8 mouse cellular contexts compared by ENCODE assay signal in genomic region chr9:22157516-22158265, GRCm38 (mm10). TPM values are rescaled to one million over a fixed set of nuclear protein-coding genes. Genes with fewer than 3 reads are reported as not detected.
DNase-seq lines count a peak whose midpoint lies in the region; ATAC-seq and TF ChIP-seq lines count a peak whose summit lies in the region.

No protein-coding gene starts in this region.

- H3K4me2 ChIP-seq in limb, embryonic 15.5 days, result peak overlapping the region; percentile 72
- H3K4me2 ChIP-seq in stomach, embryonic 16.5 days (ENCODE audit: low read depth, low read length), result peak overlapping the region; percentile 81

- no peaks in the 10 kb centered on the region for H3K27me3 ChIP-seq in limb, embryonic 15.5 days
- H3K27me3 ChIP-seq in stomach, embryonic 16.5 days (ENCODE audit: control insufficient read depth, insufficient read depth, low read length), result 0 out of 2 replicates have a peak, but pooled peaks cover 3% of the 10 kb centered on the region

- no peak overlapping the region for H3K27ac ChIP-seq in embryonic fibroblast, embryonic 13.5 days (ENCODE audit: insufficient read depth, low read length)
- no peak overlapping the region for H3K27ac ChIP-seq in limb, embryonic 15.5 days
- H3K27ac ChIP-seq in stomach, embryonic 16.5 days (ENCODE audit: low read length), result no peak overlapping the region

- 66% methylated on average over 34 of the region's 34 CpGs for WGBS in limb, embryonic 15.5 days
- 64% methylated on average over 34 of the region's 34 CpGs for whole genome bisulfite sequencing in stomach, embryonic 16.5 days

- no peaks in the 10 kb centered on the region; the same call in 1 of the 2 replicates for H3K36me3 ChIP-seq in limb, embryonic 15.5 days
- H3K36me3 ChIP-seq in stomach, embryonic 16.5 days (ENCODE audit: control insufficient read depth, insufficient read depth, low read length), result peaks cover 7% of the 10 kb centered on the region; the same call in 1 of the 2 replicates

- no peak for TF ChIP-seq POLR2A in embryonic fibroblast, embryonic 13.5 days (IDR thresholded peaks at IDR 0.05; ENCODE audit: low read depth, low read length)

- peak overlapping the region; percentile 92; the same call in 1 of the 2 replicates for H3K9ac ChIP-seq in limb, embryonic 15.5 days
- H3K9ac ChIP-seq in stomach, embryonic 16.5 days (ENCODE audit: low read length), result peak overlapping the region; percentile 93

- peak; percentile 28 for DNase-seq in layer of hippocampus, adult 9-11 months
- DNase-seq in layer of hippocampus, postnatal 14 days (ENCODE audit: low spot score in 2 of 2), result no peak
- peak; percentile 48 for DNase-seq in brain, adult 2 months (ENCODE audit: low read depth, low spot score)
- no peak for DNase-seq in spleen, postnatal 36 days (ENCODE audit: low spot score in 2 of 2)
- DNase-seq in gastrocnemius, postnatal 25 days, result no peak

- no peaks in the 10 kb centered on the region for H3K4me1 ChIP-seq in embryonic fibroblast, embryonic 13.5 days (ENCODE audit: control insufficient read depth, insufficient read depth, low read length)
- H3K4me1 ChIP-seq in limb, embryonic 15.5 days, result peaks cover 21% of the 10 kb centered on the region
- H3K4me1 ChIP-seq in stomach, embryonic 16.5 days (ENCODE audit: control insufficient read depth, insufficient read depth, low read length), result peaks cover 14% of the 10 kb centered on the region

- peak overlapping the region; percentile 70 for H3K4me3 ChIP-seq in embryonic fibroblast, embryonic 13.5 days (ENCODE audit: insufficient read depth, low read length)
- H3K4me3 ChIP-seq in limb, embryonic 15.5 days, result peak overlapping the region; percentile 74
- H3K4me3 ChIP-seq in stomach, embryonic 16.5 days (replicated peaks; ENCODE audit: low read length), result peak overlapping the region; percentile 85

- no peak for ATAC-seq in limb, embryonic 15.5 days (ENCODE audit: insufficient number of reproducible peaks, low FRiP score, low TSS enrichment, low read depth)
- ATAC-seq in stomach, embryonic 16.5 days (ENCODE audit: insufficient read depth, low FRiP score), result no peak

- no peaks in the 10 kb centered on the region for H3K9me3 ChIP-seq in limb, embryonic 15.5 days
- H3K9me3 ChIP-seq in stomach, embryonic 16.5 days (replicated peaks; ENCODE audit: control insufficient read depth, low read length), result no peaks in the 10 kb centered on the region

- TF ChIP-seq CTCF in embryonic fibroblast, embryonic 13.5 days (IDR thresholded peaks at IDR 0.05; ENCODE audit: borderline replicate concordance, insufficient read depth, low read length), result no peak

RNA-seq across cellular contexts. Expression of gene Pigyl, which starts 1.0 kb away (rescaled TPM):
- 10 to 100 TPM; 49.1 to 51.0 TPM for total RNA-seq in layer of hippocampus, postnatal 14 days (2021)
- 20.4 and 21.5 TPM in 2 replicates for polyA plus RNA-seq in embryonic fibroblast, embryonic 13.5 days (2011; ENCODE audit: insufficient read length, low read depth, missing spikeins)
- 69.3 and 78.2 TPM in 2 replicates for polyA plus RNA-seq in limb, embryonic 15.5 days (2015; fragmentation: Nextera tagmentation; extraction: Ambion mirVana)
- 90.4 and 93.4 TPM in 2 replicates for polyA plus RNA-seq in stomach, embryonic 16.5 days (2015; fragmentation: Nextera tagmentation; extraction: Ambion mirVana)
- 10 to 100 TPM; 30.9 to 31.9 TPM for total RNA-seq in gastrocnemius, postnatal 25 days (2021)

RNA-seq across cellular contexts. Expression of gene Acp5, which starts 22.2 kb away (rescaled TPM):
- total RNA-seq in layer of hippocampus, postnatal 14 days (2021), result under 1 TPM; 0.44 to 0.86 TPM
- polyA plus RNA-seq in embryonic fibroblast, embryonic 13.5 days (2011; ENCODE audit: insufficient read length, low read depth, missing spikeins), result 3.7 and 5.2 TPM in 2 replicates
- 31.2 and 46.5 TPM in 2 replicates for polyA plus RNA-seq in limb, embryonic 15.5 days (2015; fragmentation: Nextera tagmentation; extraction: Ambion mirVana)
- polyA plus RNA-seq in stomach, embryonic 16.5 days (2015; fragmentation: Nextera tagmentation; extraction: Ambion mirVana), result 42.2 and 45.3 TPM in 2 replicates
- 1 to 10 TPM in 1 of 2 experiments, under 1 TPM in 1; 0.77 to 8.8 TPM for total RNA-seq in gastrocnemius, postnatal 25 days (2021)

RNA-seq across cellular contexts. Expression of gene Zfp872, which starts 30.2 kb away (rescaled TPM):
- total RNA-seq in layer of hippocampus, postnatal 14 days (2021), result under 1 TPM; 0.12 TPM
- polyA plus RNA-seq in embryonic fibroblast, embryonic 13.5 days (2011; ENCODE audit: insufficient read length, low read depth, missing spikeins), result not detected in 2 replicates
- polyA plus RNA-seq in limb, embryonic 15.5 days (2015; fragmentation: Nextera tagmentation; extraction: Ambion mirVana), result 0.19 and 0.26 TPM in 2 replicates
- polyA plus RNA-seq in stomach, embryonic 16.5 days (2015; fragmentation: Nextera tagmentation; extraction: Ambion mirVana), result 1.0 and 1.9 TPM in 2 replicates
- total RNA-seq in gastrocnemius, postnatal 25 days (2021), result under 1 TPM in 1 of 2 experiments, not detected in 1; 0.11 TPM

RNA-seq across cellular contexts. Expression of gene Elof1, which starts 40.7 kb away (rescaled TPM):
- total RNA-seq in layer of hippocampus, postnatal 14 days (2021), result 10 to 100 TPM; 57.0 to 58.0 TPM
- polyA plus RNA-seq in embryonic fibroblast, embryonic 13.5 days (2011; ENCODE audit: insufficient read length, low read depth, missing spikeins), result 65.2 and 69.7 TPM in 2 replicates
- 164 and 173 TPM in 2 replicates for polyA plus RNA-seq in limb, embryonic 15.5 days (2015; fragmentation: Nextera tagmentation; extraction: Ambion mirVana)
- polyA plus RNA-seq in stomach, embryonic 16.5 days (2015; fragmentation: Nextera tagmentation; extraction: Ambion mirVana), result 152 and 158 TPM in 2 replicates
- 10 to 100 TPM; 36.5 to 38.9 TPM for total RNA-seq in gastrocnemius, postnatal 25 days (2021)

RNA-seq across cellular contexts. Expression of gene Cnn1, which starts 58.7 kb away (rescaled TPM):
- total RNA-seq in layer of hippocampus, postnatal 14 days (2021), result 1 to 10 TPM in 1 of 2 experiments, under 1 TPM in 1; 0.45 to 1.4 TPM
- 203 and 419 TPM in 2 replicates for polyA plus RNA-seq in embryonic fibroblast, embryonic 13.5 days (2011; ENCODE audit: insufficient read length, low read depth, missing spikeins)
- 3.1 and 4.2 TPM in 2 replicates for polyA plus RNA-seq in limb, embryonic 15.5 days (2015; fragmentation: Nextera tagmentation; extraction: Ambion mirVana)
- polyA plus RNA-seq in stomach, embryonic 16.5 days (2015; fragmentation: Nextera tagmentation; extraction: Ambion mirVana), result 505 and 582 TPM in 2 replicates
- total RNA-seq in gastrocnemius, postnatal 25 days (2021), result 1 to 10 TPM; 4.2 to 8.1 TPM

Comparison
In these comparisons a context has a peak if more than half of its experiments do, and no peak if none do; other contexts are left out.
1. DNase-seq: peak in layer of hippocampus, adult 9-11 months (single experiment) and brain, adult 2 months (single experiment); none in layer of hippocampus, postnatal 14 days (0 of 2), spleen, postnatal 36 days (0 of 2) and gastrocnemius, postnatal 25 days (single experiment).
2. Peak in every context shown above with its lines, with median percentiles within 50 percentile points of each other: H3K4me3 ChIP-seq.